Mouse (Mus musculus): ENCODE data around the gene Olfr166. TPM values are rescaled to one million over a fixed set of nuclear protein-coding genes. Genes with fewer than 3 reads are reported as not detected.
"Not testable (repeated sequence)": the region's sequence is repeated elsewhere in the genome, so short reads cannot be mapped to it uniquely, and the experiment has no call there.

Gene Olfr166
- not detected for total RNA-seq (2021)

GRCm38 (mm10) chr16:19483394-19483793 lies at the start of gene Olfr166:
TSS of gene Olfr166 (plus strand) at chr16:19483694.
- no peak for DNase-seq

GRCm38 (mm10) chr16:19458741-19459140 lies 24.8 kb upstream of the Olfr166 start:
- DNase-seq, result not testable (repeated sequence)

GRCm38 (mm10) chr16:19464365-19464764 lies 19.1 kb upstream of the Olfr166 start:
- no peak for DNase-seq

- DNase-seq, result no peak
Measured at GRCm38 (mm10) chr16:19522166-19522565, 38.7 kb downstream of the Olfr166 start, which contains the start of gene Olfr167. TSS of gene Olfr167 (minus strand) at chr16:19522266.

- DNase-seq, result no peak
Measured at GRCm38 (mm10) chr16:19535455-19535854, 52.0 kb downstream of the Olfr166 start, which contains the start of gene Olfr168. TSS of gene Olfr168 (minus strand) at chr16:19535555.

Other genes with a start within 250 kb of the Olfr166 start
- not detected for gene Olfr164, start 169.6 kb upstream of the Olfr166 start, total RNA-seq (2021)
- gene Olfr165, start 60.6 kb upstream of the Olfr166 start, total RNA-seq (2021), result not detected
- gene Olfr167, start 38.6 kb downstream of the Olfr166 start, total RNA-seq (2021), result not detected
- not detected for gene Olfr168, start 51.9 kb downstream of the Olfr166 start, total RNA-seq (2021)
- not detected for gene Olfr169, start 88.1 kb downstream of the Olfr166 start, total RNA-seq (2021)
- gene Olfr170, start 128.2 kb downstream of the Olfr166 start, total RNA-seq (2021), result not detected
- gene Olfr171, start 146.2 kb downstream of the Olfr166 start, total RNA-seq (2021), result not detected
- under 1 TPM in 1 of 2 experiments, not detected in 1; 0.09 TPM for gene Lamp3, start 222.7 kb downstream of the Olfr166 start, total RNA-seq (2021)

Data from heart, postnatal 4 days (tissue).